Mouse (Mus musculus) forebrain, embryonic 13.5 days (tissue): Measurements from ENCODE around the gene Lhx3. TPM values are rescaled to one million over a fixed set of nuclear protein-coding genes. Genes with fewer than 3 reads are reported as not detected.

ENCODE experiments used
- ATAC-seq: fragments of 200-750 bp; cut with Nextera tagmentation; 2 replicates; pipeline ENCODE4 v1.8.0; 2017
- H3K27ac ChIP-seq: fragments of 300-500 bp; sonication (generic); 2 replicates; pipeline ENCODE4 v1.5.1; 2015; ENCODE audit warnings: inconsistent platforms, mild to moderate bottlenecking, moderate library complexity
- H3K27me3 ChIP-seq: fragments of 300-500 bp; sonication (generic); 2 replicates; pipeline ENCODE4 v1.6.1; 2015; ENCODE audit warnings: mild to moderate bottlenecking, inconsistent platforms
- H3K36me3 ChIP-seq: fragments of 300-500 bp; sonication (generic); 2 replicates; pipeline ENCODE4 v1.6.1; 2015; ENCODE audit warnings: mild to moderate bottlenecking, inconsistent platforms; ENCODE audit not compliant: poor library complexity, severe bottlenecking
- H3K4me1 ChIP-seq: fragments of 300-500 bp; sonication (generic); 2 replicates; pipeline ENCODE4 v1.6.1; 2015; ENCODE audit warnings: inconsistent platforms
- H3K4me2 ChIP-seq: fragments of 300-500 bp; sonication (generic); 2 replicates; pipeline ENCODE4 v1.6.1; 2015; ENCODE audit warnings: inconsistent platforms, mild to moderate bottlenecking, moderate library complexity
- H3K4me3 ChIP-seq: fragments of 300-500 bp; sonication (generic); 2 replicates; pipeline ENCODE4 v1.5.1; 2015; ENCODE audit warnings: mild to moderate bottlenecking, inconsistent platforms
- H3K9ac ChIP-seq: fragments of 300-500 bp; sonication (generic); 2 replicates; pipeline ENCODE4 v1.6.1; 2015; ENCODE audit warnings: mild to moderate bottlenecking, inconsistent platforms
- H3K9me3 ChIP-seq: fragments of 300-500 bp; sonication (generic); replicated peaks from 2 replicates; pipeline ENCODE4 v1.6.1; 2016; ENCODE audit warnings: inconsistent platforms
- WGBS: fragments of 180-500 bp; shearing (Covaris S2); methylation state at CpG from one replicate; pipeline ENCODE4 v1.1.7; 2015; 5-methylcytosine and 5-hydroxymethylcytosine counted together
- polyA plus RNA-seq: library from polyadenylated mRNA; unstranded; fragments of >200 nt; fragmentation: Nextera tagmentation; extraction: Ambion mirVana; gene quantifications from 2 replicates; pipeline ENCODE4 v1.2.1, GENCODE M21; 2015

Lhx3 gene
- polyA plus RNA-seq, 1 experiment from 2014 or later, result 0.21 TPM

- no peak overlapping the region for H3K9ac ChIP-seq
These were observed 9.6 kb downstream of the Lhx3 start for GRCm38 (mm10) chr2:26198488-26198887.

GRCm38 (mm10) chr2:26194552-26195339 is 13.3 kb downstream of the Lhx3 start:
- ATAC-seq, result peak; percentile 27; the same call in 1 of the 2 replicates
- Histone ChIP-seq H3K36me3 (no peaks in the 10 kb centered on the region), H3K27me3 (peaks cover 61% of the 10 kb centered on the region), H3K4me1 (peaks cover 41% of the 10 kb centered on the region), H3K9me3 (no peaks in the 10 kb centered on the region), H3K4me2 (no peak overlapping the region), H3K4me3 (no peak overlapping the region), H3K9ac (no peak overlapping the region), H3K27ac (no peak overlapping the region; the same call in 1 of the 2 replicates)
- 10% methylated on average over 7 of the region's 7 CpGs for WGBS

More at GRCm38 (mm10) chr2:26198488-26198887, 9.6 kb downstream of the Lhx3 start:
- no peaks in the 10 kb centered on the region for H3K9me3 ChIP-seq
- H3K27me3 ChIP-seq, result peaks cover 87% of the 10 kb centered on the region
- no peaks in the 10 kb centered on the region for H3K36me3 ChIP-seq
- peaks cover 55% of the 10 kb centered on the region for H3K4me1 ChIP-seq
- H3K4me3 ChIP-seq, result no peak overlapping the region
- ATAC-seq, result no peak
- WGBS, result 3% methylated on average over 10 of the region's 10 CpGs
- no peak overlapping the region for H3K27ac ChIP-seq
- H3K4me2 ChIP-seq, result no peak overlapping the region

DNA sequence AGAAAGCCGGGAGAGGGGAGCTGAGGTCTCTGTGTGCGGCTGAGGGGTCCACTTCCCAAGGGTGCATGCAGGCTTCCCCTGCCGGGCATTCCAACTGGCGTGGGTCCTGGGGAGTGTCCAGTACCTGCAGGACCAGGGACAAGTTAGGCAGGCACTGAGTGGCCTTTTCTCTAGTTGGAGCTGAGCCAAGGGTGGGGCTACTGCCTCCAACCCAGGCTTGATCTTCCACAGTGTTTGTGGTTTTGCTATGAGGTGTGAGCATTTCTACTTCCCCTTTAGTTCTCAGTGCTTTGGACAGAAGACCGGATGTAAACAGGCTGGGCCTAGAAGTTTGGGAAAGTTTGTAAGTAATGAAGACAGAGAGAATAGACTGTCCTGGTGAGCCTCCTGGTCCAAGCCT is 19.6 kb downstream of the Lhx3 start:
- peaks cover 24% of the 10 kb centered on the region; the same call in 1 of the 2 replicates for H3K27me3 ChIP-seq
- no peaks in the 10 kb centered on the region for H3K4me1 ChIP-seq

DNA sequence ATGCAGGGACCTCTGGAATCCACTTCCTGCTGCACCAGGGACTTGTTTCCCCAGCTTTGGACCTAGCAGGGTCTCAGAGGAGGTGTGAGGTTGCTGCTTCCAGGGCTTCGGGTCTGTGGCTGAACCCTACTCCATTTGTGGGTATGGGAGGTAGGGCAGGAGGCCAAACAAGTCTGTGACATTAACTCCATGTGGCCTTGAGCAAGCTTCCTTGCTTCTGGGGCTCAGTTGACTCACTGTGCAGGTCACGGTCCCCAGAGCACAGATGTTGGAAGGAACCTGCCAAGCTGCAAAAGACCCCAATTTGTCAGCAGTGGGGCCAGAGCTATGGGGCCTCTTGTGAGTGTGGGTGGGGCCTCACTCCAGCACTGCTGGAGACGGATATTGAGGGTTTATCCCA is 23.7 kb downstream of the Lhx3 start:
- H3K27ac ChIP-seq, result no peak overlapping the region
- ATAC-seq, result no peak
- no peak overlapping the region for H3K9ac ChIP-seq
- H3K9me3 ChIP-seq, result no peaks in the 10 kb centered on the region
- no peaks in the 10 kb centered on the region for H3K4me1 ChIP-seq
- H3K36me3 ChIP-seq, result no peaks in the 10 kb centered on the region
- no peak overlapping the region for H3K4me2 ChIP-seq
- H3K4me3 ChIP-seq, result no peak overlapping the region
- 0 out of 2 replicates have a peak, but pooled peaks cover 13% of the 10 kb centered on the region for H3K27me3 ChIP-seq
- 58% methylated on average over 3 of the region's 3 CpGs for whole genome bisulfite sequencing

More for the DNA sequence above, 19.6 kb downstream of the Lhx3 start:
- 81% methylated on average over 5 of the region's 5 CpGs for WGBS
- Histone ChIP-seq H3K4me2 (no peak overlapping the region), H3K9me3 (no peaks in the 10 kb centered on the region), H3K27ac (no peak overlapping the region), H3K9ac (no peak overlapping the region), H3K36me3 (no peaks in the 10 kb centered on the region), H3K4me3 (no peak overlapping the region)
- no peak for ATAC-seq

GRCm38 (mm10) chr2:26182646-26183045 is 25.4 kb downstream of the Lhx3 start:
- Histone ChIP-seq H3K9ac (no peak overlapping the region), H3K4me2 (no peak overlapping the region), H3K27me3 (0 out of 2 replicates have a peak, but pooled peaks cover 5% of the 10 kb centered on the region), H3K9me3 (no peaks in the 10 kb centered on the region), H3K4me1 (no peaks in the 10 kb centered on the region), H3K36me3 (no peaks in the 10 kb centered on the region), H3K4me3 (no peak overlapping the region), H3K27ac (no peak overlapping the region)
- no peak for ATAC-seq
- WGBS, result 14% methylated on average over 6 of the region's 6 CpGs

- Histone ChIP-seq H3K27ac (no peak overlapping the region), H3K4me1 (no peaks in the 10 kb centered on the region), H3K27me3 (no peaks in the 10 kb centered on the region), H3K4me3 (no peak overlapping the region), H3K4me2 (no peak overlapping the region), H3K9me3 (no peaks in the 10 kb centered on the region), H3K9ac (no peak overlapping the region), H3K36me3 (no peaks in the 10 kb centered on the region)
- no peak for ATAC-seq
- WGBS, result 58% methylated on average over 2 of the region's 2 CpGs
These were observed 30.9 kb downstream of the Lhx3 start for GRCm38 (mm10) chr2:26177189-26177588.

- WGBS, result 52% methylated on average over 5 of the region's 5 CpGs
- Histone ChIP-seq H3K36me3 (no peaks in the 10 kb centered on the region), H3K4me3 (no peak overlapping the region), H3K27me3 (no peaks in the 10 kb centered on the region), H3K9ac (no peak overlapping the region), H3K4me2 (no peak overlapping the region), H3K4me1 (no peaks in the 10 kb centered on the region), H3K27ac (no peak overlapping the region), H3K9me3 (no peaks in the 10 kb centered on the region)
- no peak for ATAC-seq
These were observed 31.4 kb downstream of the Lhx3 start for GRCm38 (mm10) chr2:26176731-26177130.

DNA sequence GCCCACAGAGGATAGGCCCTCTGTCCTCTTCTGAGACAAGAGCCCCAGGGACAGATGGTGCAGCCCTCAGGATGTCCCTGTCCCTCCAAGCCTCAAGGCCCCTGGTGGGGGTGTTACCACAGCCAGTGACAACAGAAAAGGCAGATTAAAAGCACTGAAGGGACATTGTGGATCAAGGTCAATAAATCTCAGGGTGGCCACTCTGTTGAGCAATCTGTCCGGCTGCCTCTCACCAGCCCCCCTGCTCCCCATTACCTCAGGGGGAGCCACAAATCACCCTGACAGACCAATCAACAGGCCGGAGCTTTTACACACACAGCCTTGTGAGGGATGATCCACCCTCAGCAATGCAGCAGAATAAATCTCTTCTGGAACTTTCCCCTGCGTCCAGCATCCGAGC is 32.9 kb downstream of the Lhx3 start:
- Histone ChIP-seq H3K27ac (no peak overlapping the region), H3K4me1 (no peaks in the 10 kb centered on the region), H3K36me3 (no peaks in the 10 kb centered on the region), H3K9me3 (no peaks in the 10 kb centered on the region), H3K9ac (0 out of 2 replicates have a peak overlapping the region, but pooled peaks have one; percentile 8), H3K4me3 (no peak overlapping the region), H3K4me2 (no peak overlapping the region), H3K27me3 (no peaks in the 10 kb centered on the region)
- ATAC-seq, result no peak
- WGBS, result 47% methylated on average over 4 of the region's 4 CpGs

- Histone ChIP-seq H3K9ac (no peak overlapping the region), H3K4me2 (no peak overlapping the region), H3K27ac (no peak overlapping the region), H3K4me3 (no peak overlapping the region), H3K27me3 (no peaks in the 10 kb centered on the region), H3K36me3 (no peaks in the 10 kb centered on the region), H3K4me1 (peaks cover 5% of the 10 kb centered on the region), H3K9me3 (no peaks in the 10 kb centered on the region)
- ATAC-seq, result no peak
- WGBS, result 73% methylated on average over 2 of the region's 2 CpGs
These were observed 35.9 kb downstream of the Lhx3 start for GRCm38 (mm10) chr2:26172166-26172565.

DNA sequence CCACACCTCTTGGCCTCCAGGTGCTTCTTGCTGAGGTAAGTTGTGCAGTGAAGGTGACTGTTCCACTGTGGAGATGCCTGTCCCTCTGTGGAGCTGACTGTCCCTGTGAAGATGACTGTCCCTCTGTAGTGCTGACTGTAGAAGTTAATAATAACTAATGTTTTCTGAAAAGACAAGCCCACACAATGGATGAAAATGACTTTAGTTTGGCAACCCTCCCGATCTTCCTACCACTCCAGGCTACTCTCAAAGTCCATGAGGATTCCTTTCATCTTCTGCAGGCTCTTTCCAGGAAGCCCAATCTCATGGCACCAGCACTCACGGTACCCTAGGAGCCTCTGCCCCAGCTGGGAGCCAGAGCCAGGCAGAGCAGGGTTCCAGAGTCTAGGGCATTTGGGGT is 37.7 kb downstream of the Lhx3 start:
- no peak for ATAC-seq
- Histone ChIP-seq H3K27me3 (no peaks in the 10 kb centered on the region), H3K4me1 (peaks cover 5% of the 10 kb centered on the region), H3K9ac (no peak overlapping the region), H3K4me2 (no peak overlapping the region), H3K36me3 (no peaks in the 10 kb centered on the region), H3K9me3 (no peaks in the 10 kb centered on the region), H3K4me3 (no peak overlapping the region), H3K27ac (no peak overlapping the region)
- 59% methylated on average over 2 of the region's 2 CpGs for WGBS

DNA sequence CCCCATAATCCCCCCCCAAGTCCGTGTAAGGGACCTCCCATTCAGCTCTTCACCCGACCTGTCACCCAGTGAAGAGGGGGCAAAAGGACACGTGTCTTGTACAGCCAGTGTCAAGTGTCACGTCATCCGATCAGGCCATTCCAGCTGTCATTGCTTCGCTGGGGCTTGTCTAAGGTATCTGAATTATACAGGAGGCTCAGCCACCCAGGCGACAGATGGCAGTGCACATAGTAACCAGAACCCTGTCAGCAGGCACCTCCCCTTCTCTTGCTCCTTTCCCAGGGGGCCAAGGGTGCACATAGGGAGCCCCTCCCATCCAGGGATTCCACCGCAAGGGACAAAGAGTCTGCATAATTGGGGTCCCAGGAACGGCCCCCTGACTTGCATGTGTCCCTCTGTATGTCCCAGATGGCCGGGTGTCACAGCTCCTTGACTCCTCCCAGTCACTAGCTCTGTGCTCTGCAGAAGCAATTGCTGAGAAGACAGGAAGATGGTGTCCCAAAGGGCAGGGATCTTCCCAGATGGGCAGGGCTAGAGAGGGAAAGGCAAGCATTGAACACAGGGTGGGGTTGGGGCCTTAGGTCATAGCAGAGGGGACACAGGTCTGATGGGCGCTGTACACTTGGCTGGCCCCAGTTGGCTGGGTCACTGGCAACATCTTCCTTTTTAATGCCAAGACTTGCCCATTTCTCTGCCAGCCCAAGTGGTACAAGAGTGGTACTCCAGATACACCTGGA is 39.1 kb downstream of the Lhx3 start:
- no peak overlapping the region for H3K9ac ChIP-seq
- H3K4me2 ChIP-seq, result no peak overlapping the region
- H3K4me1 ChIP-seq, result peaks cover 5% of the 10 kb centered on the region
- no peak overlapping the region for H3K27ac ChIP-seq
- H3K36me3 ChIP-seq, result no peaks in the 10 kb centered on the region
- no peaks in the 10 kb centered on the region for H3K27me3 ChIP-seq
- no peaks in the 10 kb centered on the region for H3K9me3 ChIP-seq
- peak; percentile 21; the same call in 1 of the 2 replicates for ATAC-seq
- no peak overlapping the region for H3K4me3 ChIP-seq
- WGBS, result 38% methylated on average over 11 of the region's 11 CpGs

- no peak for ATAC-seq
- Histone ChIP-seq H3K4me1 (peaks cover 5% of the 10 kb centered on the region), H3K36me3 (no peaks in the 10 kb centered on the region), H3K4me3 (no peak overlapping the region), H3K9ac (no peak overlapping the region), H3K27me3 (no peaks in the 10 kb centered on the region), H3K27ac (no peak overlapping the region), H3K9me3 (no peaks in the 10 kb centered on the region), H3K4me2 (no peak overlapping the region)
- 90% methylated on average over 3 of the region's 3 CpGs for WGBS
These were observed 41.2 kb downstream of the Lhx3 start for GRCm38 (mm10) chr2:26166890-26167289.
